Mouse (Mus musculus) T-cell, adult 2 months (primary cell): ENCODE measurements around the gene Yap1.

ENCODE experiments used
- DNase-seq: peaks from one replicate; pipeline ENCODE4 v3.0.0; 2022; ENCODE audit warnings: low spot score

The Yap1 gene

GRCm38 (mm10) chr9:7977587-7977986, 26.8 kb downstream of the Yap1 start:
- no peak for DNase-seq

- no peak for DNase-seq
These were observed 32.4 kb downstream of the Yap1 start for GRCm38 (mm10) chr9:7971993-7972392.

GRCm38 (mm10) chr9:7967980-7968379, 36.4 kb downstream of the Yap1 start:
- no peak for DNase-seq

GRCm38 (mm10) chr9:7965590-7965989, 38.8 kb downstream of the Yap1 start:
- no peak for DNase-seq

GRCm38 (mm10) chr9:7963867-7964266, 40.5 kb downstream of the Yap1 start:
- DNase-seq, result no peak

- no peak for DNase-seq
These were observed 41.5 kb downstream of the Yap1 start for GRCm38 (mm10) chr9:7962915-7963314.

- no peak for DNase-seq
These were observed 42.8 kb downstream of the Yap1 start for GRCm38 (mm10) chr9:7961366-7962160.

GRCm38 (mm10) chr9:7960382-7960781, 44.0 kb downstream of the Yap1 start:
- DNase-seq, result no peak

GRCm38 (mm10) chr9:7959301-7959700, 45.1 kb downstream of the Yap1 start:
- DNase-seq, result no peak

GRCm38 (mm10) chr9:7958025-7958593, 46.3 kb downstream of the Yap1 start:
- DNase-seq, result no peak

GRCm38 (mm10) chr9:7957407-7957806, 47.0 kb downstream of the Yap1 start:
- DNase-seq, result no peak

- no peak for DNase-seq
These were observed 48.0 kb downstream of the Yap1 start for GRCm38 (mm10) chr9:7956400-7956799.

GRCm38 (mm10) chr9:7952886-7953285, 51.5 kb downstream of the Yap1 start:
- no peak for DNase-seq

GRCm38 (mm10) chr9:7950211-7950644, 54.2 kb downstream of the Yap1 start:
- no peak for DNase-seq

GRCm38 (mm10) chr9:7947946-7948345, 56.5 kb downstream of the Yap1 start:
- DNase-seq, result no peak

GRCm38 (mm10) chr9:7943796-7944462, 60.5 kb downstream of the Yap1 start:
- no peak for DNase-seq

- DNase-seq, result no peak
These were observed 61.7 kb downstream of the Yap1 start for GRCm38 (mm10) chr9:7942701-7943100.

GRCm38 (mm10) chr9:7940075-7940474, 64.3 kb downstream of the Yap1 start:
- no peak for DNase-seq

GRCm38 (mm10) chr9:7934419-7934818, 70.0 kb downstream of the Yap1 start:
- no peak for DNase-seq

GRCm38 (mm10) chr9:7929552-7929951, 74.8 kb downstream of the Yap1 start:
- DNase-seq, result no peak

GRCm38 (mm10) chr9:7928866-7929265, 75.5 kb downstream of the Yap1 start:
- DNase-seq, result no peak

GRCm38 (mm10) chr9:7928207-7928793, 76.1 kb downstream of the Yap1 start:
- no peak for DNase-seq

- DNase-seq, result no peak
These were observed 89.5 kb downstream of the Yap1 start for GRCm38 (mm10) chr9:7914925-7915324.
